Mouse (Mus musculus) kidney, adult 8-10 months (tissue): Measurements from ENCODE around the gene Olfr463.

Experiments
- DNase-seq, 2 experiments: peaks; one replicate each; pipeline ENCODE4 v3.0.0; 2022

Gene Olfr463

DNA sequence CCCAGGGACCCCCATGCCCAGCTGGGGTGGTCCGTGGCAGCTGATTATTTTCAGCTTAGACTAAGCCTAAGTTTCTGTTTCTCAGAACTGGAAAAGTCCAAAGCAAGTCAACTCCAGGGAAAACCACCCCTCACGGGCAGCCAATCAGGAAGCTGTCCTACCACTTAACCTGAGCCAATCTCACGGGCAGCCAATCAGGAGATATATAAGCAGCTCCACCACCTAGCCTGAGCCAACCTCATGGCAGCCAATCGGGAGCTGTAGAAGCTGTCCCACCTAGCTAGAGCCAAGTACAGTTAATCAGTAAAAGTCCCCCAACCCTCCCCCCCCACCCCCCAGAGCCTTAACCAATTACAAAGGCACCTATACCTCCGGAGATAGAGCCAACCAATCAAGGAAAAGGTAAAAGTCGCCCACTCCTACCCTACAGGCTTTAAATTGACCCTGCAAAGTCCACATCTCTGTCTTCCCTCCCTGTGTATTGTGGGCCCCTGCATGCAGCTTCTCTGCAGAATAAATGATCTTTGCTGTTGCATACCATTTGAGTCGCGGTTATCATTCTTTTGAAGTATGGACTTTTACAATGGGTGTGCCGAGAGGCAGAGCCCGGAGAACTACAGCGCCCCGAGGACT is 50.1 kb downstream of the Olfr463 start:
- DNase-seq: no peak
